Mouse (Mus musculus): ENCODE measurements around the gene Lrrc15. TPM values are rescaled to one million over a fixed set of nuclear protein-coding genes. Genes with fewer than 3 reads are reported as not detected.

The Lrrc15 gene
- under 1 TPM in 3 of 4 experiments, not detected in 1; 0.06 to 0.41 (median 0.19) TPM for total RNA-seq (2022)

- DNase-seq (ENCODE audit: low spot score): no peak
Observed at GRCm38 (mm10) chr16:30282844-30283495, at the start of gene Lrrc15. Gene Lrrc15, minus strand, starts transcription at chr16:30283256.

- DNase-seq (ENCODE audit: low spot score): no peak
Observed at GRCm38 (mm10) chr16:30314236-30314635, 31.2 kb upstream of the Lrrc15 start.

GRCm38 (mm10) chr16:30310647-30311046 is 27.6 kb upstream of the Lrrc15 start, which contains the start of gene Gp5:
Gene Gp5, minus strand, starts transcription at chr16:30310779.
- DNase-seq (ENCODE audit: low spot score): no peak

GRCm38 (mm10) chr16:30310171-30310515 is 27.1 kb upstream of the Lrrc15 start:
- DNase-seq (ENCODE audit: low spot score): no peak

- no peak for DNase-seq (ENCODE audit: low spot score)
Observed at GRCm38 (mm10) chr16:30309395-30310170, 26.5 kb upstream of the Lrrc15 start.

GRCm38 (mm10) chr16:30308616-30309394 is 25.7 kb upstream of the Lrrc15 start:
- no peak for DNase-seq (ENCODE audit: low spot score)

- DNase-seq (ENCODE audit: low spot score): no peak
Observed at GRCm38 (mm10) chr16:30307961-30308615, 25.0 kb upstream of the Lrrc15 start.

GRCm38 (mm10) chr16:30307306-30307705 is 24.2 kb upstream of the Lrrc15 start:
- DNase-seq (ENCODE audit: low spot score): no peak

- DNase-seq (ENCODE audit: low spot score): no peak
Observed at GRCm38 (mm10) chr16:30306102-30306501, 23.0 kb upstream of the Lrrc15 start.

GRCm38 (mm10) chr16:30304236-30304635 is 21.2 kb upstream of the Lrrc15 start:
- DNase-seq (ENCODE audit: low spot score): no peak

- no peak for DNase-seq (ENCODE audit: low spot score)
Observed at GRCm38 (mm10) chr16:30303411-30303810, 20.4 kb upstream of the Lrrc15 start.

GRCm38 (mm10) chr16:30302686-30303085 is 19.6 kb upstream of the Lrrc15 start:
- no peak for DNase-seq (ENCODE audit: low spot score)

- no peak for DNase-seq (ENCODE audit: low spot score)
Observed at GRCm38 (mm10) chr16:30299711-30300277, 16.7 kb upstream of the Lrrc15 start.

- no peak for DNase-seq (ENCODE audit: low spot score)
Observed at GRCm38 (mm10) chr16:30297450-30297849, 14.4 kb upstream of the Lrrc15 start.

GRCm38 (mm10) chr16:30296601-30297275 is 13.7 kb upstream of the Lrrc15 start:
- DNase-seq (ENCODE audit: low spot score): no peak

GRCm38 (mm10) chr16:30295106-30295505 is 12.1 kb upstream of the Lrrc15 start:
- no peak for DNase-seq (ENCODE audit: low spot score)

- no peak for DNase-seq (ENCODE audit: low spot score)
Observed at GRCm38 (mm10) chr16:30290436-30290835, 7.4 kb upstream of the Lrrc15 start.

- no peak for DNase-seq (ENCODE audit: low spot score)
Observed at GRCm38 (mm10) chr16:30285701-30286100, 2.6 kb upstream of the Lrrc15 start.

- peak; percentile 11 for DNase-seq (ENCODE audit: low spot score)
Observed at GRCm38 (mm10) chr16:30283743-30284337, 784 bp upstream of the Lrrc15 start.

- DNase-seq (ENCODE audit: low spot score): no peak
Observed at GRCm38 (mm10) chr16:30280676-30281297, 2.3 kb downstream of the Lrrc15 start.

Data from heart, adult 8-10 months (tissue).